Mouse (Mus musculus) ES-Bruce4 (cell line): ENCODE results near the gene Dhx37.

Source experiments
- CTCF ChIP-seq: IDR thresholded peaks from one replicate; pipeline ENCODE4 v1.8.1; 2011; ENCODE audit warnings: low read depth, low read length
- POLR2A ChIP-seq: IDR thresholded peaks from one replicate; pipeline ENCODE4 v1.8.1; 2011; ENCODE audit warnings: low read length; ENCODE audit not compliant: insufficient read depth

- TF ChIP-seq CTCF: no peak
- no peak for TF ChIP-seq POLR2A
These were observed 65.8 kb downstream of the Dhx37 start for GRCm38 (mm10) chr5:125368156-125368555.
